In genomic region chr4:105095316-105095715, GRCm38 (mm10) we compare ENCODE assay signal across 9 mouse cellular contexts. TPM values are rescaled to one million over a fixed set of nuclear protein-coding genes. Genes with fewer than 3 reads are reported as not detected.
A peak's percentile ranks its signal among the peaks of the same experiment; 100 is the strongest.
DNase-seq lines count a peak whose midpoint lies in the region; ATAC-seq and TF ChIP-seq lines count a peak whose summit lies in the region.
"Had no signal": no experiment of that assay in that cellular context is flagged by ENCODE, and none has a peak within 500 bp of the region (broad histone marks: within the 10 kb centered on the region; RNA-seq: fewer than 3 reads in every experiment).

No protein-coding gene starts in this region.

- WGBS in heart, embryonic 10.5 days = 48% methylated on average over 5 of the region's 5 CpGs
- WGBS in lung, embryonic 14.5 days = 58% methylated on average over 5 of the region's 5 CpGs
- WGBS in forebrain, embryonic 10.5 days = 86% methylated on average over 5 of the region's 5 CpGs
- WGBS in hindbrain, embryonic 11.5 days = 80% methylated on average over 5 of the region's 5 CpGs

- H3K36me3 ChIP-seq in heart, embryonic 10.5 days = no peaks in the 10 kb centered on the region
- no peaks in the 10 kb centered on the region for H3K36me3 ChIP-seq in lung, embryonic 14.5 days (ENCODE audit: insufficient read depth)
- no peaks in the 10 kb centered on the region for H3K36me3 ChIP-seq in forebrain, embryonic 10.5 days (replicated peaks)
- no peaks in the 10 kb centered on the region for H3K36me3 ChIP-seq in hindbrain, embryonic 11.5 days (ENCODE audit: control insufficient read depth, insufficient read depth, low read length)
- H3K36me3 ChIP-seq: lung, embryonic 15.5 days had no signal

- H3K27ac ChIP-seq in heart, embryonic 10.5 days = peak overlapping the region; percentile 75
- H3K27ac ChIP-seq in lung, embryonic 14.5 days (ENCODE audit: low read depth) = no peak overlapping the region
- no peak overlapping the region for H3K27ac ChIP-seq in forebrain, embryonic 10.5 days
- H3K27ac ChIP-seq in hindbrain, embryonic 11.5 days (ENCODE audit: low read depth, low read length) = no peak overlapping the region
- H3K27ac ChIP-seq: lung, embryonic 15.5 days had no signal

- DNase-seq in layer of hippocampus, adult 11-12 months (ENCODE audit: low spot score) = peak; percentile 57
- DNase-seq in layer of hippocampus, postnatal 25 days (ENCODE audit: extremely low spot score in 1 of 2, low spot score in 1 of 2) = no peak
- peak; percentile 80 to 82 for DNase-seq in adrenal gland, postnatal 36 days
- no peak for DNase-seq in heart, embryonic 10.5 days (ENCODE audit: low spot score)
- DNase-seq in lung, embryonic 14.5 days = peak; percentile 44
- DNase-seq in forebrain, embryonic 10.5 days (ENCODE audit: extremely low spot score, low spot score) = no peak
- no peak for DNase-seq in hindbrain, embryonic 11.5 days (ENCODE audit: low spot score)
- DNase-seq in frontal cortex, postnatal 10 days (ENCODE audit: low spot score in 2 of 2) = no peak

- no peak for ATAC-seq in lung, embryonic 14.5 days (ENCODE audit: insufficient read depth)
- no peak for ATAC-seq in hindbrain, embryonic 11.5 days (ENCODE audit: low FRiP score)

- no peak for TF ChIP-seq CTCF in lung, embryonic 14.5 days (IDR thresholded peaks at IDR 0.05; ENCODE audit: low read depth)

- H3K27me3 ChIP-seq in heart, embryonic 10.5 days (ENCODE audit: insufficient read depth, poor library complexity, severe bottlenecking) = no peaks in the 10 kb centered on the region
- no peaks in the 10 kb centered on the region for H3K27me3 ChIP-seq in lung, embryonic 14.5 days (ENCODE audit: insufficient read depth, low read length)
- H3K27me3 ChIP-seq in forebrain, embryonic 10.5 days (ENCODE audit: poor library complexity, severe bottlenecking) = no peaks in the 10 kb centered on the region
- no peaks in the 10 kb centered on the region for H3K27me3 ChIP-seq in hindbrain, embryonic 11.5 days (ENCODE audit: control insufficient read depth, insufficient read depth, low read length)
- H3K27me3 ChIP-seq: lung, embryonic 15.5 days had no signal

- peaks cover 54% of the 10 kb centered on the region for H3K4me1 ChIP-seq in heart, embryonic 10.5 days
- no peaks in the 10 kb centered on the region for H3K4me1 ChIP-seq in lung, embryonic 14.5 days (ENCODE audit: insufficient read depth)
- no peaks in the 10 kb centered on the region for H3K4me1 ChIP-seq in forebrain, embryonic 10.5 days
- no peaks in the 10 kb centered on the region for H3K4me1 ChIP-seq in hindbrain, embryonic 11.5 days (replicated peaks; ENCODE audit: control insufficient read depth, insufficient read depth, low read length)

- H3K4me2 ChIP-seq in lung, embryonic 14.5 days = no peak overlapping the region
- H3K4me2 ChIP-seq in hindbrain, embryonic 11.5 days (replicated peaks; ENCODE audit: low read depth, low read length) = no peak overlapping the region
- H3K4me2 ChIP-seq: lung, embryonic 15.5 days had no signal

- no peak overlapping the region for H3K4me3 ChIP-seq in heart, embryonic 10.5 days
- no peak overlapping the region for H3K4me3 ChIP-seq in lung, embryonic 14.5 days (ENCODE audit: low read depth, low read length)
- no peak overlapping the region for H3K4me3 ChIP-seq in forebrain, embryonic 10.5 days
- H3K4me3 ChIP-seq in hindbrain, embryonic 11.5 days (ENCODE audit: low read depth, low read length) = no peak overlapping the region
- H3K4me3 ChIP-seq: lung, embryonic 15.5 days had no signal

- no peak overlapping the region for H3K9ac ChIP-seq in lung, embryonic 14.5 days
- H3K9ac ChIP-seq in hindbrain, embryonic 11.5 days (ENCODE audit: low read depth, low read length) = no peak overlapping the region
- H3K9ac ChIP-seq: lung, embryonic 15.5 days had no signal

- no peaks in the 10 kb centered on the region for H3K9me3 ChIP-seq in heart, embryonic 10.5 days
- H3K9me3 ChIP-seq in lung, embryonic 14.5 days (ENCODE audit: low read depth, low read length) = no peaks in the 10 kb centered on the region
- H3K9me3 ChIP-seq in forebrain, embryonic 10.5 days = no peaks in the 10 kb centered on the region
- no peaks in the 10 kb centered on the region for H3K9me3 ChIP-seq in hindbrain, embryonic 11.5 days (ENCODE audit: control insufficient read depth, low read length)
- H3K9me3 ChIP-seq: lung, embryonic 15.5 days had no signal

RNA-seq across cellular contexts. Expression of gene Prkaa2, which starts 14.4 kb away (rescaled TPM):
- 10 to 100 TPM; 16.3 to 18.6 TPM for total RNA-seq in layer of hippocampus, postnatal 25 days (2021)
- total RNA-seq in adrenal gland, postnatal 36 days (2021) = 10 to 100 TPM in 1 of 2 experiments, 1 to 10 TPM in 1; 6.8 to 13.7 TPM
- 21.2 and 40.2 TPM in 2 replicates for polyA plus RNA-seq in heart, embryonic 10.5 days (2016; fragmentation: Nextera tagmentation; extraction: Ambion mirVana)
- polyA plus RNA-seq in lung, embryonic 14.5 days (2014; fragmentation: Nextera tagmentation; extraction: Ambion mirVana) = 1.2 and 1.9 TPM in 2 replicates
- 1.2 and 1.7 TPM in 2 replicates for polyA plus RNA-seq in forebrain, embryonic 10.5 days (2016; fragmentation: Nextera tagmentation; extraction: Ambion mirVana)
- 5.0 TPM in 2 replicates for polyA plus RNA-seq in hindbrain, embryonic 11.5 days (2014; fragmentation: Nextera tagmentation; extraction: Ambion mirVana)

Comparison
In these comparisons a context has a peak if more than half of its experiments do, and no peak if none do; other contexts are left out.
1. DNase-seq: peak in layer of hippocampus, adult 11-12 months (single experiment), adrenal gland, postnatal 36 days (2 of 2) and lung, embryonic 14.5 days (single experiment); none in layer of hippocampus, postnatal 25 days (0 of 2), heart, embryonic 10.5 days (single experiment), forebrain, embryonic 10.5 days (single experiment), hindbrain, embryonic 11.5 days (single experiment) and frontal cortex, postnatal 10 days (0 of 2).